Comparison of ENCODE assay signal across 32 mouse cellular contexts in the genomic region with DNA sequence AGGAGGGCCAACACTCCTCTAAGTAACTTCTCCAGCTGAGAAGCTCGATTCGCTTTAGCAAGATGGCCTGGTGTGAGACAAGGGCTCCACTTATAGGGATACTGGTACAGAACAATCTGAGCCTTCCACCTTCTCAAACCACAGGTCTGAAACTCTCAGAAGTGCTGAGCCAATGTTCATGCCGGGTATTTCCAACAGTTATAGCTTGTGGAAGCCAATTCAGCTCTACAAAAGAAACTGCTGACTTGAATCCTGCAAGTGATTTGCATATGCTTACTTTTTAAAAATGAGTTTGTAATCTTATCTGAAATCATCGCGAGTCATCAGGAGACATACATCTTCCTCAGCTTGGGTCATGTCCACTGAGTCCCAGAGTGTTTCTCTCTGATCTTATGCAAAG.
"Had no signal": no experiment of that assay in that cellular context is flagged by ENCODE, and none has a peak within 500 bp of the region (broad histone marks: within the 10 kb centered on the region; RNA-seq: fewer than 3 reads in every experiment).

No protein-coding gene starts in this region.

- H3K27me3 ChIP-seq: limb, embryonic 12.5 days; limb, embryonic 13.5 days; limb, embryonic 15.5 days; liver, embryonic 12.5 days; liver, embryonic 13.5 days; liver, embryonic 15.5 days; lung, embryonic 15.5 days; megakaryocyte, embryonic 14.5 days; midbrain, embryonic 12.5 days; midbrain, embryonic 13.5 days; midbrain, embryonic 15.5 days; neural tube, embryonic 12.5 days had no signal

- H3K27ac ChIP-seq: limb, embryonic 10.5 days; limb, embryonic 12.5 days; limb, embryonic 13.5 days; limb, embryonic 15.5 days; liver, embryonic 12.5 days; liver, embryonic 13.5 days; liver, embryonic 14.5 days; liver, embryonic 15.5 days; lung, embryonic 15.5 days; macrophage; midbrain, embryonic 10.5 days; midbrain, embryonic 12.5 days; midbrain, embryonic 13.5 days; midbrain, embryonic 15.5 days; neural tube, embryonic 12.5 days had no signal

- ATAC-seq: liver, embryonic 12.5 days; liver, postnatal 0 days; lung, postnatal 0 days; midbrain, embryonic 13.5 days; midbrain, embryonic 15.5 days; midbrain, embryonic 16.5 days had no signal

- H3K9me3 ChIP-seq: limb, embryonic 10.5 days; limb, embryonic 12.5 days; limb, embryonic 13.5 days; limb, embryonic 15.5 days; liver, embryonic 12.5 days; liver, embryonic 13.5 days; liver, embryonic 15.5 days; lung, embryonic 15.5 days; megakaryocyte, embryonic 14.5 days; midbrain, embryonic 10.5 days; midbrain, embryonic 12.5 days; midbrain, embryonic 13.5 days; midbrain, embryonic 15.5 days; neural tube, embryonic 12.5 days had no signal

- H3K36me3 ChIP-seq: limb, embryonic 10.5 days; limb, embryonic 12.5 days; limb, embryonic 13.5 days; limb, embryonic 15.5 days; liver, embryonic 12.5 days; liver, embryonic 13.5 days; liver, embryonic 15.5 days; lung, embryonic 15.5 days; midbrain, embryonic 10.5 days; midbrain, embryonic 12.5 days; midbrain, embryonic 13.5 days; midbrain, embryonic 15.5 days; neural tube, embryonic 12.5 days had no signal

- H3K9ac ChIP-seq: limb, embryonic 12.5 days; limb, embryonic 13.5 days; limb, embryonic 15.5 days; liver, embryonic 12.5 days; liver, embryonic 13.5 days; liver, embryonic 14.5 days; liver, embryonic 15.5 days; liver, postnatal 0 days; lung, embryonic 14.5 days; lung, embryonic 15.5 days; midbrain, embryonic 12.5 days; midbrain, embryonic 13.5 days; midbrain, embryonic 15.5 days; neural tube, embryonic 12.5 days had no signal

- H3K4me3 ChIP-seq: limb, embryonic 10.5 days; limb, embryonic 12.5 days; limb, embryonic 13.5 days; limb, embryonic 15.5 days; liver, embryonic 12.5 days; liver, embryonic 13.5 days; liver, embryonic 15.5 days; lung, embryonic 15.5 days; megakaryocyte, embryonic 14.5 days; midbrain, embryonic 10.5 days; midbrain, embryonic 12.5 days; midbrain, embryonic 13.5 days; midbrain, embryonic 15.5 days; myocyte; neural tube, embryonic 12.5 days had no signal

- H3K4me1 ChIP-seq: liver, embryonic 12.5 days; liver, embryonic 13.5 days; liver, embryonic 15.5 days; lung, embryonic 15.5 days; midbrain, embryonic 10.5 days; midbrain, embryonic 12.5 days; midbrain, embryonic 13.5 days; midbrain, embryonic 15.5 days; neural tube, embryonic 12.5 days had no signal

- DNase-seq: left cerebral cortex, postnatal 4 days; liver; liver, embryonic 13.5 days; liver, postnatal 0 days; lung, adult 18-20 months; lung, adult 2 months; lung, embryonic 14.5 days; lung, postnatal 10 days; lung, postnatal 14 days; lung, postnatal 36 days; lung, postnatal 4 days; midbrain, embryonic 14.5 days had no signal

- H3K4me2 ChIP-seq: limb, embryonic 12.5 days; limb, embryonic 13.5 days; limb, embryonic 15.5 days; liver, embryonic 11.5 days; liver, embryonic 12.5 days; liver, embryonic 13.5 days; liver, embryonic 15.5 days; lung, embryonic 14.5 days; lung, embryonic 15.5 days; midbrain, embryonic 11.5 days; midbrain, embryonic 12.5 days; midbrain, embryonic 13.5 days; midbrain, embryonic 15.5 days; neural tube, embryonic 12.5 days had no signal
